Mouse (Mus musculus) bone marrow, adult 2 months (tissue): Measurements from ENCODE around the gene Cul1.

Experiments
- CTCF ChIP-seq: fragments of 200-500 bp; IDR thresholded peaks from 2 replicates; pipeline ENCODE4 v1.5.1; 2011; ENCODE audit warnings: low read length, control low read depth; ENCODE audit not compliant: control insufficient read depth, insufficient read depth
- POLR2A ChIP-seq: fragments of 200-500 bp; IDR thresholded peaks from 2 replicates; pipeline ENCODE4 v1.6.1; 2011; ENCODE audit warnings: low read depth, mild to moderate bottlenecking, control low read depth, low read length, borderline replicate concordance; ENCODE audit not compliant: control insufficient read depth

DNA sequence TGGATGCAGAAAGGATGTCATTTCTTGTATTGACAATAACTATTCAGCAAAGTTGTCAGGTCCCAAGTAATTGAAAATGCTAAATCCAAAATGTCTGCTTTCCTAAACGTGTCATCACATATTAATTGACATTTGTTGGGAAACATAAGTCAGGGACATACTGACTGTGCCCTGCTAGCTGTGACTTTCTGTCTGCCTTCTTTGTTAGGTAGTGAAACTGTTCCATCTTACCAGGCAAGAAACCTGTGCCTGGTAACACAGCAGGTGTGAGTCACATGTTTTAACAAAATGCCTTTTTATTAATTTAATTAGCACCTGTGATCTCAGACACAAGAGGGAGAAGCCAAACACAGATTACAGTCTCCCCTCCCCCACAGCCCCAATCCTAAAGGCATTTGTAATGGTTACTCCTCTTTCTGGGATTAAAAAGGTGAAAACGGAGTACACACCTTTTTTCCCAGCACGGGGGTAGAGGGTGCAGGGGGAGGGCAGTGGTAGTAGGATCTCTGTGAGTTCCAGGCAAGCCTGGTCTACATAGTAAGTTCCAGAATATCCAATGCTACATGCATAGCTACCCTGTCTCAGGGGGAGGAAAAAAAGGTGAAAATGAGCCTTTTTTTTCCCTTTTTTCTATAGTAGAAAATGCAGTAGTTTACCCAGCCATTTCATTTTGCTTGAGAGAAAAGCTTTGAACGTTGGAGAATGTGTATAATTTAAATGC, 40.2 kb upstream of the Cul1 start:
- TF ChIP-seq CTCF (no peak), POLR2A (no peak)
